Mouse (Mus musculus) midbrain, postnatal 0 days (tissue): Measurements from ENCODE around the gene Hnrnpab. TPM values are rescaled to one million over a fixed set of nuclear protein-coding genes. Genes with fewer than 3 reads are reported as not detected.

Source experiments
- ATAC-seq: fragments of 200-750 bp; cut with Nextera tagmentation; 2 replicates; pipeline ENCODE4 v1.8.0; 2017; ENCODE audit warnings: moderate number of reproducible peaks, mild to moderate bottlenecking, moderate TSS enrichment, moderate library complexity; ENCODE audit not compliant: low FRiP score
- DNase-seq: peaks from one replicate; pipeline ENCODE4 v3.0.0-alpha.2; 2015; ENCODE audit warnings: low spot score
- H3K27ac ChIP-seq: fragments of 300-500 bp; sonication (generic); 2 replicates; pipeline ENCODE4 v1.5.1; 2014; ENCODE audit warnings: low read depth, mild to moderate bottlenecking, low read length, mixed read lengths
- H3K27me3 ChIP-seq: fragments of 300-500 bp; sonication (generic); 2 replicates; pipeline ENCODE4 v1.6.1; 2014; ENCODE audit warnings: low read length, control low read depth, mixed read lengths; ENCODE audit not compliant: insufficient read depth
- H3K36me3 ChIP-seq: fragments of 300-500 bp; sonication (generic); 2 replicates; pipeline ENCODE4 v1.6.1; 2014; ENCODE audit warnings: low read length, control low read depth, mixed read lengths; ENCODE audit not compliant: insufficient read depth
- H3K4me1 ChIP-seq: fragments of 300-500 bp; sonication (generic); 2 replicates; pipeline ENCODE4 v1.6.1; 2014; ENCODE audit warnings: mild to moderate bottlenecking, control low read depth, antibody characterized with exemption, low read length, mixed read lengths; ENCODE audit not compliant: insufficient read depth
- H3K4me2 ChIP-seq: fragments of 300-500 bp; sonication (generic); 2 replicates; pipeline ENCODE4 v1.6.1; 2014; ENCODE audit warnings: low read depth, mild to moderate bottlenecking, low read length, mixed read lengths; ENCODE audit not compliant: poor library complexity, severe bottlenecking
- H3K4me3 ChIP-seq: fragments of 300-500 bp; sonication (generic); 2 replicates; pipeline ENCODE4 v1.5.1; 2014; ENCODE audit warnings: low read depth, mild to moderate bottlenecking, low read length, moderate library complexity
- H3K9ac ChIP-seq: fragments of 300-500 bp; sonication (generic); replicated peaks from 2 replicates; pipeline ENCODE4 v1.6.1; 2014; ENCODE audit warnings: mild to moderate bottlenecking, low read length, moderate library complexity, mixed read lengths; ENCODE audit not compliant: poor library complexity, severe bottlenecking
- H3K9me3 ChIP-seq: fragments of 300-500 bp; sonication (generic); 2 replicates; pipeline ENCODE4 v1.6.1; 2016; ENCODE audit warnings: low read length, control low read depth
- CTCF ChIP-seq: IDR thresholded peaks from 2 replicates; pipeline ENCODE4 v1.5.1; 2016; ENCODE audit warnings: antibody characterized with exemption, mild to moderate bottlenecking
- WGBS: fragments of 180-500 bp; shearing (Covaris S2); extraction: QIAGEN DNeasy Blood & Tissue Kit; methylation state at CpG from one replicate; pipeline ENCODE4 v1.1.7; 2014; 5-methylcytosine and 5-hydroxymethylcytosine counted together
- polyA plus RNA-seq: library from polyadenylated mRNA; unstranded; fragments of >200 nt; fragmentation: Nextera tagmentation; extraction: Ambion mirVana; gene quantifications from 2 replicates; pipeline ENCODE4 v1.2.1, GENCODE M21; 2015
- total RNA-seq: library from RNA; depleted of rRNA; stranded (reverse); fragments of >200 nt; gene quantifications from 2 replicates; pipeline ENCODE4 v1.2.3, GENCODE M21; 2014

Gene Hnrnpab
- total and polyA plus RNA-seq, 2 experiments from 2014 or later, result 220 to 239 TPM

DNA sequence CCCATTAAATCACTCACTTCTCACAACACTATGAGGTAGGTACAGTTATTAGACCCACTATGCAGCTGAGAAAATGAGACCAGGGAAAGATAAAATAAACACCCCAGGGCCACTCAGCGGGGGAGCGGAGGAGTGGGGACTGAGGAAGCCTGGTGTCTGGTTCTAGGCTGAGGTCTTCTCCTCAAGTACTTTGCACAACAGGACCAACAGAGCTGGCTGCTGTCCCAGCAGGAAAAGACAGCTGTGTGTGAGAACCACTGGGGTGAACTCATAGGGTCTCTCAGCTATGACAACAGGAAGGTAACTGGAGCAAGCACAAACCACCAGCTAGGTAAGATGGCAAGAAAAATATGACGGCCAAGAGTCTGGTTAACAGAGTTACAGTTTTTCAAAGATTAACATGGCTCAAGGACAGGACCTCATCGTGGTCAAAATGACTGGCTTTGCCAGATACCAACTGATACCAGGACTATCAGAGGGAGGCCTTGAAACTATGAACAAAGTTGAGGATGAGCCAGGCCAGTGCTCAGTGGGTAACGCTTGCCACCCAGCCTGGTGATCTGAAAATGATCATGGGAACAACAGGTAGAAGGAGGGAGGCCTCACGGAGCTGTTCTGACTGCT, 25.6 kb upstream of the Hnrnpab start:
- TF ChIP-seq CTCF, result no peak
- ATAC-seq, result no peak
- Histone ChIP-seq H3K27ac (no peak overlapping the region), H3K36me3 (peaks cover 19% of the 10 kb centered on the region), H3K4me1 (peaks cover 9% of the 10 kb centered on the region), H3K9me3 (no peaks in the 10 kb centered on the region), H3K4me3 (no peak overlapping the region), H3K9ac (no peak overlapping the region), H3K27me3 (no peaks in the 10 kb centered on the region), H3K4me2 (no peak overlapping the region)
- no peak for DNase-seq
- WGBS, result 92% methylated on average over 6 of the region's 6 CpGs

DNA sequence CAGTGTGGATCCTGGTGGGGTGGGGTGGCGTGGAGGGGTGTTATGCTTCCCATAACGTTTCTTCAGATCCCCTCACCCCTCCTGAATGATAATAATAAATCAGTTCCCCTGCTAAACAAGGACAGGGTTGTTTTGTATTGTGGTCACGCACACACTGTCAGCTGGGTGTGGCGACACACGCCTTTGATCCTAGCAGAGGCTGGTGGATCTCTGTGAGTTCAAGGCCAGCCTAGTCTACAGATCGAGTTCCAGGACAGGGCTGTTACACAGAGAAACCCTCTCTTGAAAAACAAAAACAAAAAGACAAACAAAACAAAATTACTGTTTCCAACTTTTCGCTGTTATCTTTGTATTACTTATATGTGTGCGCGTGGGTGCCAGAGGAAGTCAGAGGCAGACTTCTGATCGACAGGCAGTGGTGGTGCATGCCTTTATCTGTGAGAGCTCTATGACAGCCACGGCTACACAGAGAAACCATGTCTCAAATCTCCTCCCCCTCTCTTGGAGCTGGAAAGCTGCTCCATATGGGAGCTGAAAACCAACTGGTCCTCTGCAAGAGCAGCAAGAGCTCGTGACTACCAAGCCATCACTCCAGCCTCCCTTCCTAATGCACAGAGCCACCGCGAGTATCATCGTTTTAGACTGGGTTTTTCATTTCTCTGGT, 23.1 kb upstream of the Hnrnpab start:
- TF ChIP-seq CTCF, result no peak
- Histone ChIP-seq H3K4me2 (no peak overlapping the region), H3K9me3 (no peaks in the 10 kb centered on the region), H3K4me1 (peaks cover 4% of the 10 kb centered on the region), H3K27ac (no peak overlapping the region), H3K27me3 (no peaks in the 10 kb centered on the region), H3K36me3 (peaks cover 40% of the 10 kb centered on the region), H3K4me3 (no peak overlapping the region), H3K9ac (no peak overlapping the region)
- no peak for ATAC-seq
- no peak for DNase-seq
- WGBS, result 84% methylated on average over 15 of the region's 15 CpGs

DNA sequence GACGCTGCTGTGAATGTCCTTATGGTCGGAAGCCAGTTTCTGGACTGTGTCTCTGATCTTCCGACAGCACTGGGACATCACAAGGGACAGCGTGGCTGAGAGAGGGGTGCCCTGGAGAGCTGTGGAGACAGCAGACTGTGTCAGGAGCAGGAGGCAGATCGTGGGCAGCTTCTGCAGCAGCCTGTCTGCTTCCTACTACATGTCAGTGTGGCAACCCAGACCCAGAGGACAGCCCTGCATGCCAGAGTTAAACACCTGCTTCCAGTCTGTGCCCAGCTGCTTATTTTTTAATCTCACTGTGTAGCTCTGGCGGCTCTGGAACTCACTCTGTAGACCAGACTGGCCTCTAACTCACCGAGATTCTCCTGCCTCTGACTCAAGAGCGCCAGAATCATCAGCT, 21.3 kb upstream of the Hnrnpab start:
- Histone ChIP-seq H3K27ac (no peak overlapping the region), H3K4me1 (no peaks in the 10 kb centered on the region), H3K9me3 (no peaks in the 10 kb centered on the region), H3K9ac (no peak overlapping the region), H3K27me3 (no peaks in the 10 kb centered on the region), H3K4me3 (no peak overlapping the region), H3K4me2 (no peak overlapping the region), H3K36me3 (peaks cover 58% of the 10 kb centered on the region)
- TF ChIP-seq CTCF, result no peak
- DNase-seq (no peak), ATAC-seq (no peak)
- 91% methylated on average over 8 of the region's 8 CpGs for WGBS

DNA sequence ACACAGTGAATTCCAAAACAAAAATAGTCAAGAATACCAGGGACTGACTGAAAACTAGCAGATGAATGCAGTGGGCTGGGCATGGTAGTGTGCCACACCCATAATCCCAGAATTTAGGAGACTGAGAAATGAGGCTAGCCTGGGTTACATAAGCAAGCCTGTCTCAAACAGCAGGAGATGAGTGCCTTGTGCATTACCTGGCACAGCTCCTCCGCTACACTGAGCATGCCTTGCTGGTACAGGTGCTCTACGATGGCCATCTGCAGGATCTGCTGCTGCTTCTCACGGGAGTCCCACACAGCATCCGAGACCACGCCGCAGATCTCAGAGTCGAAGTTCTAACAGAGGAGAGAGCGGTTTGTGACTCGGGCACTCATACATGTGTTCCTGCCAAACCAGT, 20.8 kb upstream of the Hnrnpab start:
- H3K27ac ChIP-seq, result no peak overlapping the region
- peaks cover 58% of the 10 kb centered on the region for H3K36me3 ChIP-seq
- H3K4me1 ChIP-seq, result no peaks in the 10 kb centered on the region
- ATAC-seq (no peak), DNase-seq (no peak)
- no peaks in the 10 kb centered on the region for H3K27me3 ChIP-seq
- 93% methylated on average over 9 of the region's 9 CpGs for WGBS
- no peak overlapping the region for H3K4me2 ChIP-seq
- no peak overlapping the region for H3K4me3 ChIP-seq
- H3K9me3 ChIP-seq, result no peaks in the 10 kb centered on the region
- no peak overlapping the region for H3K9ac ChIP-seq
- TF ChIP-seq CTCF, result no peak

- Histone ChIP-seq H3K4me3 (no peak overlapping the region), H3K9ac (no peak overlapping the region), H3K9me3 (no peaks in the 10 kb centered on the region), H3K4me2 (no peak overlapping the region), H3K27me3 (no peaks in the 10 kb centered on the region), H3K27ac (no peak overlapping the region), H3K36me3 (peaks cover 63% of the 10 kb centered on the region), H3K4me1 (no peaks in the 10 kb centered on the region)
- no peak for ATAC-seq
- no peak for DNase-seq
- no peak for TF ChIP-seq CTCF
- 84% methylated on average over 5 of the region's 5 CpGs for WGBS
Measured at GRCm38 (mm10) chr11:51625187-51625820, 18.7 kb upstream of the Hnrnpab start.

- Histone ChIP-seq H3K36me3 (peaks cover 52% of the 10 kb centered on the region), H3K27me3 (no peaks in the 10 kb centered on the region), H3K9me3 (no peaks in the 10 kb centered on the region), H3K4me2 (no peak overlapping the region), H3K4me1 (no peaks in the 10 kb centered on the region), H3K4me3 (no peak overlapping the region), H3K27ac (no peak overlapping the region), H3K9ac (no peak overlapping the region)
- 93% methylated on average over 7 of the region's 7 CpGs for WGBS
- ATAC-seq (no peak), DNase-seq (no peak)
- no peak for TF ChIP-seq CTCF
Measured at GRCm38 (mm10) chr11:51622971-51623491, 16.4 kb upstream of the Hnrnpab start.
